Comparison of ENCODE assay signal across 17 mouse cellular contexts in the genomic region with DNA sequence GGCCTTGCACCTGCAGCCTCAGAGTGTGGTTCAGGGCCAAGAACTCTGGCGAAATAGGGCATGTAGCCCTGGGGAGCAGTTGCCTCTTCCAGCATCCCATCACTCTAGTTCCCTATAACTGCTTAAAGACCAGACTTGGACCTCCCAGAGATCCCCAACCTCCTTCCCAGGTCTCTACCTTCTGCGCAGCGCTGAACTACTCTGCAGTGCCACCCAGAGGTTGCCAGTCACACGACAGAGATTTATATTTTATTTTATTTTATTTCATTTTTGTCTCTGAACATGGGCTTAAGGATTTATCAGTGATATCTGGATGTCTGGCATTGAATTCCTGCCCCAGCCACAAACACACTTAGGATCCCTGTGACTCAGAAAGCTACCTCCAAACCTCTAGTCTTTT. TPM values are rescaled to one million over a fixed set of nuclear protein-coding genes. Genes with fewer than 3 reads are reported as not detected.
A peak's percentile ranks its signal among the peaks of the same experiment; 100 is the strongest.
DNase-seq lines count a peak whose midpoint lies in the region; TF ChIP-seq lines count a peak whose summit lies in the region.
"Had no signal": no experiment of that assay in that cellular context is flagged by ENCODE, and none has a peak within 500 bp of the region (broad histone marks: within the 10 kb centered on the region; RNA-seq: fewer than 3 reads in every experiment).

No protein-coding gene starts in this region.

- TF ChIP-seq CTCF in gastrocnemius, adult 2 months (IDR thresholded peaks at IDR 0.05): peak; percentile 32; the same call in 1 of the 2 replicates
- TF ChIP-seq CTCF in left cerebral cortex, adult 2 months (IDR thresholded peaks at IDR 0.05): peak; percentile 46

- no peak overlapping the region for H3K4me3 ChIP-seq in gastrocnemius, adult 2 months
- H3K4me3 ChIP-seq in left cerebral cortex, adult 2 months: no peak overlapping the region
- H3K4me3 ChIP-seq: embryonic facial prominence, embryonic 13.5 days; forebrain, embryonic 13.5 days; heart, embryonic 15.5 days; liver, embryonic 13.5 days; neural tube, embryonic 15.5 days had no signal

- no peak overlapping the region for H3K27ac ChIP-seq in gastrocnemius, adult 2 months
- H3K27ac ChIP-seq in left cerebral cortex, adult 2 months: no peak overlapping the region
- H3K27ac ChIP-seq: embryonic facial prominence, embryonic 13.5 days; forebrain, embryonic 13.5 days; heart, embryonic 15.5 days; liver, embryonic 13.5 days; macrophage; neural tube, embryonic 15.5 days had no signal

- no peak for DNase-seq in gastrocnemius, adult 2 months
- no peak for DNase-seq in gastrocnemius, adult 8-10 months (ENCODE audit: low spot score in 2 of 2)
- no peak for DNase-seq in left cerebral cortex, adult 2 months (ENCODE audit: extremely low spot score in 1 of 2, low spot score in 2 of 2)
- DNase-seq in left cerebral cortex, postnatal 10 days (ENCODE audit: extremely low spot score in 1 of 2, low spot score in 2 of 2): no peak
- peak; percentile 8 for DNase-seq in thymus, postnatal 4 days
- DNase-seq in thymus, adult 18-20 months: no peak
- no peak for DNase-seq in urinary bladder, adult 18-20 months (ENCODE audit: low spot score in 2 of 2)
- no peak for DNase-seq in embryo, embryonic 10.5 days (ENCODE audit: low spot score)
- DNase-seq: adrenal gland, adult 8-10 months; gastrocnemius, postnatal 36 days; liver, embryonic 13.5 days; thymus, postnatal 25 days had no signal

- intact Hi-C loops in gastrocnemius, adult 2 months (cut with DNase I): loop anchor here (10.0 kb wide), 1 partner anchor 136 kb away; no protein-coding TSS in a partner anchor
- intact Hi-C loops in left cerebral cortex, adult 2 months (cut with DNase I): loop anchor here (5.0 kb wide), 1 partner anchor 144 kb away; no protein-coding TSS in a partner anchor
- intact Hi-C loops in left cerebral cortex, postnatal 10 days (cut with DNase I): no loop called here

RNA-seq across cellular contexts. Expression of gene Vma21, which starts 24.6 kb away (rescaled TPM):
- 10 to 100 TPM; 19.5 to 20.6 TPM for total RNA-seq in gastrocnemius, adult 2 months (2021)
- total RNA-seq in gastrocnemius, adult 8-10 months (2022): 10 to 100 TPM; 19.2 to 22.5 (median 20.6) TPM
- total RNA-seq in left cerebral cortex, adult 2 months (2021): 10 to 100 TPM; 28.0 to 31.6 TPM
- 10 to 100 TPM; 36.2 to 36.4 TPM for total RNA-seq in left cerebral cortex, postnatal 10 days (2021)
